Mouse (Mus musculus): ENCODE data around the gene Acsbg1.

- TF ChIP-seq GATA1 (IDR thresholded peaks at IDR 0.05; ENCODE audit: borderline replicate concordance, low read length) (no peak), FLI1 (IDR thresholded peaks at IDR 0.05; ENCODE audit: low read length) (no peak)
Measured at GRCm38 (mm10) chr9:54656402-54656801, 5.3 kb downstream of the Acsbg1 start.

All from megakaryocyte, embryonic 14.5 days (primary cell).